Mouse (Mus musculus): ENCODE measurements at regions not wholly inside any gene's neighbourhood (a gene's known extent, or its start where the extent isn't known, plus 50 kb on each side); places are given as distances from the start of the nearest gene placed in this dataset.

GRCm38 (mm10) chr13:52045349-52045748 is 198.9 kb downstream of the Gadd45g start:
- TF ChIP-seq POLR2A (IDR thresholded peaks at IDR 0.05; ENCODE audit: low read depth, low read length) (no peak), CTCF (conservative IDR thresholded peaks at IDR 0.05; ENCODE audit: insufficient read depth, insufficient read length, low read depth, low read length) (no peak)
